Comparison of ENCODE assay signal across 30 mouse cellular contexts in the genomic region with DNA sequence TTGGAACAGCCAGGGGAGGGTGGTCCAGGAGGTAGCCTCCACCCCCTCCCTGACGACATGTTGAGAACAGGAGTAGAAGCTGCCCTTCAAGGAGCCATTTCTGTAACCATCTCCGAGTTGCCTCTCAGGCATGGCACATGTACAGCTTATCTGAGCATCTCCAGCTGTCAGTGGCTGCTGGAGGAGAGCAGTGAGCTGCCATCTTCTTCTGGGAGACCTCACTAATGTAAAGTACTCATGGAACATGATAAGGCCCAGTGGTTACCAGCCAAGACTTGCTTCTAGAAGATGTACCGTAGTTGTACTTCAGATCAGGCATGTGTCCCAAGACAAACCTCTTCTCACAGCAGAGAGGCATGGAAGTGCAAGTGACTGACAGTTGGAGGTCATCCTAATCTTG. TPM values are rescaled to one million over a fixed set of nuclear protein-coding genes. Genes with fewer than 3 reads are reported as not detected.
DNase-seq lines count a peak whose midpoint lies in the region; ATAC-seq and TF ChIP-seq lines count a peak whose summit lies in the region.
"Had no signal": no experiment of that assay in that cellular context is flagged by ENCODE, and none has a peak within 500 bp of the region (broad histone marks: within the 10 kb centered on the region; RNA-seq: fewer than 3 reads in every experiment).

No protein-coding gene starts in this region.

- TF ChIP-seq EP300 in MEL (IDR thresholded peaks at IDR 0.05; ENCODE audit: low read depth in 1 of 2, low read length in 2 of 2): no peak
- no peak for TF ChIP-seq EP300 in lung, postnatal 0 days (IDR thresholded peaks at IDR 0.05)

- WGBS in liver, embryonic 13.5 days (ENCODE audit: insufficient replicate concordance): 35% methylated on average over 3 of the region's 3 CpGs
- 68% methylated on average over 3 of the region's 3 CpGs for WGBS in liver, embryonic 11.5 days
- WGBS in liver, embryonic 16.5 days (ENCODE audit: insufficient replicate concordance): 36% methylated on average over 3 of the region's 3 CpGs
- WGBS in lung, postnatal 0 days: 74% methylated on average over 3 of the region's 3 CpGs

- peak overlapping the region; percentile 19 for H3K27ac ChIP-seq in liver, embryonic 13.5 days
- no peak overlapping the region for H3K27ac ChIP-seq in liver, embryonic 11.5 days (ENCODE audit: low read depth, low read length)
- no peak overlapping the region for H3K27ac ChIP-seq in MEL (ENCODE audit: control insufficient read depth, low read depth, low read length)
- peak overlapping the region; percentile 16; the same call in 1 of the 2 replicates for H3K27ac ChIP-seq in liver, embryonic 16.5 days (ENCODE audit: low read length)
- H3K27ac ChIP-seq in lung, postnatal 0 days (ENCODE audit: low read length): no peak overlapping the region
- H3K27ac ChIP-seq: embryonic facial prominence, embryonic 12.5 days; embryonic facial prominence, embryonic 15.5 days; forebrain, embryonic 10.5 days; forebrain, embryonic 13.5 days; hindbrain, embryonic 13.5 days had no signal

- H3K4me3 ChIP-seq in liver, embryonic 13.5 days (replicated peaks): no peak overlapping the region
- no peak overlapping the region for H3K4me3 ChIP-seq in liver, embryonic 11.5 days (ENCODE audit: low read depth, low read length)
- H3K4me3 ChIP-seq in MEL (ENCODE audit: control insufficient read depth in 1 of 2, insufficient read depth in 1 of 2, low read depth in 2 of 2, low read length in 2 of 2): no peak overlapping the region
- H3K4me3 ChIP-seq in liver, embryonic 16.5 days (ENCODE audit: low read depth, low read length): no peak overlapping the region
- no peak overlapping the region for H3K4me3 ChIP-seq in lung, postnatal 0 days (ENCODE audit: low read depth, low read length)
- H3K4me3 ChIP-seq: embryonic facial prominence, embryonic 12.5 days; embryonic facial prominence, embryonic 15.5 days; erythroblast, embryonic 14.5 days; forebrain, embryonic 10.5 days; forebrain, embryonic 13.5 days; hindbrain, embryonic 13.5 days had no signal

- TF ChIP-seq POLR2A in MEL (IDR thresholded peaks at IDR 0.05; ENCODE audit: control insufficient read depth in 1 of 2, insufficient read depth in 1 of 2, low read depth in 1 of 2, low read length in 2 of 2, poor library complexity in 1 of 2): no peak

- H3K9me3 ChIP-seq in liver, embryonic 13.5 days (replicated peaks): no peaks in the 10 kb centered on the region
- H3K9me3 ChIP-seq in liver, embryonic 11.5 days (ENCODE audit: control insufficient read depth, low read length): no peaks in the 10 kb centered on the region
- no peaks in the 10 kb centered on the region for H3K9me3 ChIP-seq in MEL (replicated peaks; ENCODE audit: insufficient read depth, low read length)
- H3K9me3 ChIP-seq in liver, embryonic 16.5 days (replicated peaks; ENCODE audit: control insufficient read depth, low read length): no peaks in the 10 kb centered on the region
- no peaks in the 10 kb centered on the region for H3K9me3 ChIP-seq in lung, postnatal 0 days (ENCODE audit: low read length)
- H3K9me3 ChIP-seq: embryonic facial prominence, embryonic 12.5 days; embryonic facial prominence, embryonic 15.5 days; forebrain, embryonic 10.5 days; forebrain, embryonic 13.5 days; hindbrain, embryonic 13.5 days had no signal

- no peak for TF ChIP-seq CTCF in MEL (IDR thresholded peaks at IDR 0.05 in 2 of 3, conservative IDR thresholded peaks at IDR 0.05 in 1 of 3; ENCODE audit: control insufficient read depth in 1 of 3, insufficient read depth in 1 of 3, low read depth in 2 of 3, low read length in 3 of 3, poor library complexity in 1 of 3, severe bottlenecking in 1 of 3)
- TF ChIP-seq CTCF in lung, postnatal 0 days (IDR thresholded peaks at IDR 0.05): no peak

- H3K9ac ChIP-seq in liver, embryonic 13.5 days: no peak overlapping the region
- H3K9ac ChIP-seq in liver, embryonic 11.5 days (ENCODE audit: low read depth, low read length): no peak overlapping the region
- H3K9ac ChIP-seq in MEL (ENCODE audit: control insufficient read depth, low read depth, low read length, poor library complexity, severe bottlenecking): no peak overlapping the region
- no peak overlapping the region for H3K9ac ChIP-seq in liver, embryonic 16.5 days (ENCODE audit: low read depth, low read length)
- H3K9ac ChIP-seq in lung, postnatal 0 days (replicated peaks; ENCODE audit: low read depth): no peak overlapping the region
- H3K9ac ChIP-seq: embryonic facial prominence, embryonic 12.5 days; embryonic facial prominence, embryonic 15.5 days; forebrain, embryonic 13.5 days; hindbrain, embryonic 13.5 days had no signal

- no peak for TF ChIP-seq RAD21 in MEL (IDR thresholded peaks at IDR 0.05; ENCODE audit: low read depth, low read length)

- no peaks in the 10 kb centered on the region for H3K36me3 ChIP-seq in liver, embryonic 13.5 days
- H3K36me3 ChIP-seq in liver, embryonic 11.5 days (ENCODE audit: control insufficient read depth, insufficient read depth, low read length): no peaks in the 10 kb centered on the region
- H3K36me3 ChIP-seq in MEL (ENCODE audit: control insufficient read depth in 1 of 2, insufficient read depth in 2 of 2, low read length in 2 of 2): peaks cover 0 to 14% of the 10 kb centered on the region in 2 experiments; a peak in 3 of 4 replicates
- H3K36me3 ChIP-seq in liver, embryonic 16.5 days (ENCODE audit: control insufficient read depth, insufficient read depth): no peaks in the 10 kb centered on the region
- H3K36me3 ChIP-seq in lung, postnatal 0 days (ENCODE audit: insufficient read depth, low read length): no peaks in the 10 kb centered on the region
- H3K36me3 ChIP-seq: embryonic facial prominence, embryonic 12.5 days; embryonic facial prominence, embryonic 15.5 days; forebrain, embryonic 10.5 days; hindbrain, embryonic 13.5 days had no signal

- H3K4me2 ChIP-seq in liver, embryonic 13.5 days: no peak overlapping the region
- no peak overlapping the region for H3K4me2 ChIP-seq in liver, embryonic 11.5 days
- H3K4me2 ChIP-seq in liver, embryonic 16.5 days (ENCODE audit: low read depth, low read length): no peak overlapping the region
- no peak overlapping the region for H3K4me2 ChIP-seq in lung, postnatal 0 days (replicated peaks; ENCODE audit: low read depth, low read length)
- H3K4me2 ChIP-seq: embryonic facial prominence, embryonic 12.5 days; embryonic facial prominence, embryonic 15.5 days; forebrain, embryonic 13.5 days; heart, embryonic 11.5 days; hindbrain, embryonic 13.5 days had no signal

- H3K27me3 ChIP-seq in liver, embryonic 13.5 days: no peaks in the 10 kb centered on the region
- no peaks in the 10 kb centered on the region for H3K27me3 ChIP-seq in liver, embryonic 11.5 days (replicated peaks; ENCODE audit: control insufficient read depth, insufficient read depth, low read length)
- no peaks in the 10 kb centered on the region for H3K27me3 ChIP-seq in MEL (ENCODE audit: control insufficient read depth in 1 of 2, insufficient read depth in 2 of 2, low read length in 2 of 2)
- no peaks in the 10 kb centered on the region for H3K27me3 ChIP-seq in liver, embryonic 16.5 days (ENCODE audit: control insufficient read depth, insufficient read depth, low read depth, low read length)
- H3K27me3 ChIP-seq in lung, postnatal 0 days (replicated peaks; ENCODE audit: insufficient read depth, low read length): no peaks in the 10 kb centered on the region
- H3K27me3 ChIP-seq: embryonic facial prominence, embryonic 12.5 days; embryonic facial prominence, embryonic 15.5 days; forebrain, embryonic 13.5 days; hindbrain, embryonic 13.5 days had no signal

- H3K4me1 ChIP-seq in liver, embryonic 13.5 days (replicated peaks): peaks cover 90% of the 10 kb centered on the region
- peaks cover 31% of the 10 kb centered on the region for H3K4me1 ChIP-seq in liver, embryonic 11.5 days (replicated peaks; ENCODE audit: control insufficient read depth, insufficient read depth, low read length)
- H3K4me1 ChIP-seq in MEL (ENCODE audit: control insufficient read depth in 1 of 2, insufficient read depth in 2 of 2, low read length in 2 of 2): peaks cover 13 to 20% of the 10 kb centered on the region in 2 experiments
- peaks cover 49% of the 10 kb centered on the region for H3K4me1 ChIP-seq in liver, embryonic 16.5 days (ENCODE audit: control insufficient read depth, low read depth, low read length)
- peaks cover 14% of the 10 kb centered on the region; the same call in 1 of the 2 replicates for H3K4me1 ChIP-seq in lung, postnatal 0 days (ENCODE audit: insufficient read depth, low read depth, low read length)

- H3K79me2 ChIP-seq in MEL (ENCODE audit: control insufficient read depth, insufficient read depth, low read length, poor library complexity): no peaks in the 10 kb centered on the region; the same call in 1 of the 2 replicates

- ATAC-seq in liver, embryonic 13.5 days (ENCODE audit: low read depth): peak; percentile 43
- ATAC-seq in liver, embryonic 11.5 days (replicated peaks; ENCODE audit: low FRiP score): no peak; the same call in 1 of the 2 replicates
- ATAC-seq in erythroblast, adult 5-6 weeks (replicated peaks; ENCODE audit: low FRiP score, poor library complexity, severe bottlenecking): peak; percentile 50; the same call in 1 of the 2 replicates
- ATAC-seq in liver, embryonic 16.5 days (ENCODE audit: low read depth): peak; percentile 62
- no peak for ATAC-seq in lung, postnatal 0 days
- ATAC-seq: activated CD4-positive, CD25-positive, alpha-beta regulatory T cell, adult 4 months; CD4-positive, CD25-positive, alpha-beta regulatory T cell, adult 4 months; forebrain, embryonic 13.5 days; forebrain, embryonic 16.5 days had no signal

- no peak for DNase-seq in liver, embryonic 13.5 days
- DNase-seq in liver, embryonic 11.5 days (ENCODE audit: low spot score): no peak
- no peak for DNase-seq in MEL (ENCODE audit: low read depth, low spot score)
- DNase-seq in embryo, embryonic 10 days (ENCODE audit: low spot score): no peak
- no peak for DNase-seq in gastrocnemius, postnatal 10 days
- DNase-seq in lung, postnatal 0 days (ENCODE audit: low spot score): no peak
- DNase-seq: adrenal gland, adult 8-10 months; adrenal gland, postnatal 25 days; gastrocnemius, postnatal 14 days had no signal

RNA-seq across cellular contexts. Expression of a gene that starts 28.0 kb away (rescaled TPM):
- polyA plus RNA-seq in liver, embryonic 13.5 days (2015; fragmentation: Nextera tagmentation; extraction: Ambion mirVana): 6.1 and 6.2 TPM in 2 replicates
- polyA plus RNA-seq in liver, embryonic 11.5 days (2014; fragmentation: Nextera tagmentation; extraction: Ambion mirVana): 6.5 and 6.7 TPM in 2 replicates
- total RNA-seq in MEL (2012; rRNA removed): 10.4 and 11.6 TPM in 2 replicates
- polyA plus RNA-seq in MEL (2012; ENCODE audit: insufficient read depth in 1 of 2, insufficient read length in 2 of 2, low read depth in 1 of 2, low replicate concordance in 2 of 2, missing spikeins in 1 of 2): 10 to 100 TPM in 1 of 2 experiments, not detected in 1; 18.0 TPM
- 2.9 and 3.1 TPM in 2 replicates for total RNA-seq in erythroblast, adult 5-6 weeks (2015; ENCODE audit: low replicate concordance)
- total RNA-seq in erythroblast, adult 5-6 weeks (2017; ENCODE audit: low replicate concordance): 3.3 and 5.5 TPM in 2 replicates
- polyA plus RNA-seq in liver, embryonic 16.5 days (2015; fragmentation: Nextera tagmentation; extraction: Ambion mirVana): 10.4 and 10.8 TPM in 2 replicates
- total RNA-seq in gastrocnemius, postnatal 10 days (2021): 1 to 10 TPM; 4.0 to 4.8 TPM
- polyA plus RNA-seq in lung, postnatal 0 days (2015; fragmentation: Nextera tagmentation; extraction: Ambion mirVana): 26.9 and 35.3 TPM in 2 replicates

RNA-seq across cellular contexts. Expression of a gene that starts 43.9 kb away (rescaled TPM):
- polyA plus RNA-seq in liver, embryonic 13.5 days (2015; fragmentation: Nextera tagmentation; extraction: Ambion mirVana): 4.7 and 6.0 TPM in 2 replicates
- polyA plus RNA-seq in liver, embryonic 11.5 days (2014; fragmentation: Nextera tagmentation; extraction: Ambion mirVana): 2.1 and 2.5 TPM in 2 replicates
- total RNA-seq in MEL (2012; rRNA removed): not detected in 2 replicates
- not detected for polyA plus RNA-seq in MEL (2012; ENCODE audit: insufficient read depth in 1 of 2, insufficient read length in 2 of 2, low read depth in 1 of 2, low replicate concordance in 2 of 2, missing spikeins in 1 of 2)
- total RNA-seq in erythroblast, adult 5-6 weeks (2015; ENCODE audit: low replicate concordance): not detected in 2 replicates
- not detected in 2 replicates for total RNA-seq in erythroblast, adult 5-6 weeks (2017; ENCODE audit: low replicate concordance)
- 144 and 179 TPM in 2 replicates for polyA plus RNA-seq in liver, embryonic 16.5 days (2015; fragmentation: Nextera tagmentation; extraction: Ambion mirVana)
- not detected for total RNA-seq in gastrocnemius, postnatal 10 days (2021)
- polyA plus RNA-seq in lung, postnatal 0 days (2015; fragmentation: Nextera tagmentation; extraction: Ambion mirVana): not detected in 2 replicates
- total RNA-seq: adrenal gland, adult 8-10 months; adrenal gland, postnatal 25 days; gastrocnemius, adult 18-20 months; gastrocnemius, postnatal 14 days; gastrocnemius, postnatal 4 days; heart, adult 8-10 months; heart, postnatal 25 days; hematopoietic stem cell, adult 5-6 weeks had no signal
- polyA plus RNA-seq: activated CD4-positive, CD25-positive, alpha-beta regulatory T cell, adult 4 months; C2C12; CD4-positive, CD25-positive, alpha-beta regulatory T cell, adult 4 months; embryonic facial prominence, embryonic 12.5 days; embryonic facial prominence, embryonic 15.5 days; erythroblast, embryonic 14.5 days; forebrain, embryonic 16.5 days; heart, embryonic 11.5 days; heart, embryonic 14.5 days; heart, postnatal 0 days had no signal

RNA-seq across cellular contexts. Expression of a gene that starts 58.6 kb away (rescaled TPM):
- not detected in 2 replicates for polyA plus RNA-seq in liver, embryonic 13.5 days (2015; fragmentation: Nextera tagmentation; extraction: Ambion mirVana)
- polyA plus RNA-seq in liver, embryonic 11.5 days (2014; fragmentation: Nextera tagmentation; extraction: Ambion mirVana): not detected in 2 replicates
- total RNA-seq in MEL (2012; rRNA removed): not detected in 2 replicates
- polyA plus RNA-seq in MEL (2012; ENCODE audit: insufficient read depth in 1 of 2, insufficient read length in 2 of 2, low read depth in 1 of 2, low replicate concordance in 2 of 2, missing spikeins in 1 of 2): not detected
- not detected in 2 replicates for total RNA-seq in erythroblast, adult 5-6 weeks (2015; ENCODE audit: low replicate concordance)
- not detected in 2 replicates for total RNA-seq in erythroblast, adult 5-6 weeks (2017; ENCODE audit: low replicate concordance)
- polyA plus RNA-seq in liver, embryonic 16.5 days (2015; fragmentation: Nextera tagmentation; extraction: Ambion mirVana): 0.37 TPM in 1 of 2 replicates, not detected in the other
- not detected for total RNA-seq in gastrocnemius, postnatal 10 days (2021)
- 0.21 and 0.68 TPM in 2 replicates for polyA plus RNA-seq in lung, postnatal 0 days (2015; fragmentation: Nextera tagmentation; extraction: Ambion mirVana)
- total RNA-seq: adrenal gland, adult 8-10 months; adrenal gland, postnatal 25 days; gastrocnemius, adult 18-20 months; gastrocnemius, postnatal 14 days; gastrocnemius, postnatal 4 days; heart, adult 8-10 months; heart, postnatal 25 days; hematopoietic stem cell, adult 5-6 weeks had no signal
- polyA plus RNA-seq: activated CD4-positive, CD25-positive, alpha-beta regulatory T cell, adult 4 months; C2C12; CD4-positive, CD25-positive, alpha-beta regulatory T cell, adult 4 months; embryonic facial prominence, embryonic 12.5 days; erythroblast, embryonic 14.5 days; forebrain, embryonic 10.5 days; forebrain, embryonic 13.5 days; forebrain, embryonic 16.5 days; heart, embryonic 11.5 days; heart, embryonic 14.5 days; heart, postnatal 0 days; hindbrain, embryonic 13.5 days; hindbrain, embryonic 16.5 days had no signal

Comparison
In these comparisons a context has a peak if more than half of its experiments do, and no peak if none do; other contexts are left out.
1. ATAC-seq: peak in liver, embryonic 13.5 days (single experiment), erythroblast, adult 5-6 weeks (single experiment) and liver, embryonic 16.5 days (single experiment); none in liver, embryonic 11.5 days (single experiment) and lung, postnatal 0 days (single experiment).
2. H3K27ac ChIP-seq: peak in liver, embryonic 13.5 days (single experiment) and liver, embryonic 16.5 days (single experiment); none in liver, embryonic 11.5 days (single experiment), MEL (single experiment) and lung, postnatal 0 days (single experiment).
3. RNA of a gene that starts 43.9 kb away (polyA plus RNA-seq): 144 to 179 TPM in liver, embryonic 16.5 days; 4.7 to 6.0 TPM in liver, embryonic 13.5 days, 2.1 to 2.5 TPM in liver, embryonic 11.5 days, not detected in MEL and not detected in lung, postnatal 0 days; every median in the first group is over 10 times any median in the second.